ENCODE assay signal across 10 mouse cellular contexts in the genomic region with DNA sequence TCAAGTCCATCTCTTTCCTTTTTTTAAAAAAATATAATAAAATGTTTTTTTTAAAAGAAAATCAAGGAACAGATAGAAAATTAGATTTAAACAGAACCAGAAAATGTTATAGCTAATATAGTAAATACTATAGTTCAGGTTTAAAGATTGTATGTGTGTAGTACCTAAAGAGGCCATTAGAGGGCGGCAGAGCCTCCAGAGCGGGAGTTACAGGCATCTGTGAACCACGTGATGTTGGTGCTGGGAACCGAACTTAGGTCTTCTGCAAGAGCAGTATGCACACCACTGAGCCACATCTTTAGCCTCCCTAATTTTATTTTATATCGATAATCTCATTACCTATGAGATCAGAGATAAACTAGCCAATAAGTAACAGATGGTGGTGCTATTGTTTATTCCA.
DNase-seq lines count a peak whose midpoint lies in the region; ATAC-seq and TF ChIP-seq lines count a peak whose summit lies in the region.
"Had no signal": no experiment of that assay in that cellular context is flagged by ENCODE, and none has a peak within 500 bp of the region (broad histone marks: within the 10 kb centered on the region; RNA-seq: fewer than 3 reads in every experiment).

No protein-coding gene starts in this region.

- intact Hi-C loops in gastrocnemius, adult 2 months (cut with DNase I) = no loop called here

- DNase-seq in gastrocnemius, adult 2 months = no peak
- no peak for DNase-seq in gastrocnemius, postnatal 4 days (ENCODE audit: low spot score in 2 of 2)
- peak; percentile 18 for DNase-seq in lung, postnatal 10 days
- DNase-seq in lung, postnatal 4 days = no peak
- DNase-seq in testis, postnatal 14 days (ENCODE audit: low spot score) = peak; percentile 40
- DNase-seq in urinary bladder, postnatal 10 days (ENCODE audit: low spot score) = no peak

- ATAC-seq in cerebellum, adult (ENCODE audit: insufficient number of reproducible peaks, low FRiP score, low TSS enrichment) = no peak

- H3K27ac ChIP-seq in gastrocnemius, adult 2 months = no peak overlapping the region
- H3K27ac ChIP-seq in bone marrow, adult 2 months (ENCODE audit: control insufficient read depth, insufficient read depth, low read depth, low read length, poor library complexity) = no peak overlapping the region
- H3K27ac ChIP-seq: embryonic facial prominence, embryonic 12.5 days; lung, embryonic 15.5 days had no signal

- WGBS in bone marrow, adult 2 months = 84% methylated on average over 5 of the region's 5 CpGs

- TF ChIP-seq CTCF in gastrocnemius, adult 2 months (IDR thresholded peaks at IDR 0.05) = peak; percentile 59
- TF ChIP-seq CTCF in bone marrow, adult 2 months (IDR thresholded peaks at IDR 0.05; ENCODE audit: control insufficient read depth, insufficient read depth, low read length) = peak; percentile 42; the same call in 1 of the 2 replicates

- no peak overlapping the region for H3K4me3 ChIP-seq in gastrocnemius, adult 2 months
- H3K4me3 ChIP-seq in bone marrow, adult 2 months (replicated peaks; ENCODE audit: control insufficient read depth, low read depth, low read length) = no peak overlapping the region
- H3K4me3 ChIP-seq: embryonic facial prominence, embryonic 12.5 days; lung, embryonic 15.5 days had no signal

- no peak for TF ChIP-seq POLR2A in bone marrow, adult 2 months (IDR thresholded peaks at IDR 0.05; ENCODE audit: borderline replicate concordance, control insufficient read depth, low read depth, low read length)

- no peaks in the 10 kb centered on the region for H3K4me1 ChIP-seq in bone marrow, adult 2 months (ENCODE audit: control insufficient read depth, insufficient read depth, low read length)
- H3K4me1 ChIP-seq: embryonic facial prominence, embryonic 12.5 days had no signal

Comparison
In these comparisons a context has a peak if more than half of its experiments do, and no peak if none do; other contexts are left out.
1. DNase-seq: peak in lung, postnatal 10 days (single experiment) and testis, postnatal 14 days (single experiment); none in gastrocnemius, adult 2 months (single experiment), gastrocnemius, postnatal 4 days (0 of 2), lung, postnatal 4 days (0 of 2) and urinary bladder, postnatal 10 days (single experiment).